Mouse (Mus musculus) kidney, adult 2 months (tissue): ENCODE results near the gene Stac2.

Experiments used
- CTCF ChIP-seq: fragments of 200-500 bp; conservative IDR thresholded peaks from 2 replicates; pipeline ENCODE4 v1.5.1; 2011; ENCODE audit warnings: low read depth, mild to moderate bottlenecking, control low read depth, low read length, moderate library complexity, mixed read lengths; ENCODE audit not compliant: insufficient read depth, insufficient read length
- POLR2A ChIP-seq: fragments of 200-500 bp; IDR thresholded peaks from one replicate; pipeline ENCODE4 v1.6.1; 2011; ENCODE audit warnings: low read depth, low read length, control low read depth

DNA sequence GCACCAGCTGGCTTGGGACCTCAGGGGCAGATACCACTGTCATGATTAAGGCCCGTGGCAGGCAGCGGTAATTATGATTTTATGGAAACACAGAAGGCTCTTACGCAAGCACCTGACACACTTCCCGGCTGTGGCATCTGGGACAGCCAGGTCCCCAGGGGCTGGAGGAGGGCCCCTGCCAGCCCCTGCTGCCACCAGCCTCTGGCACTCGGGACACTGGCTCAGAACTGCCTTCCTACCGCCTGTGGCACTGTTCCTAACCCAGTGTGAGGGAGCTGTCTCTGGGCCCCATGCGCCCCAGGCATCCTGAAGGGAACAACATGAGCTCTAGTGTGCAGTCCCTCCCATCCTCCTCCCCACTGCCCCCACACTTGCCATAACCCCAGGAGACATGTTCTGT, 6.4 kb upstream of the Stac2 start:
- TF ChIP-seq POLR2A (no peak), CTCF (no peak)
